Mouse (Mus musculus) neutrophil, adult 59 days (primary cell): ENCODE measurements around the gene Gm21818. TPM values are rescaled to one million over a fixed set of nuclear protein-coding genes. Genes with fewer than 3 reads are reported as not detected.

Experiments
- total RNA-seq, 2 experiments: library from RNA; stranded (reverse); gene quantifications; 1 replicate in 1 of 2; 2 replicates in 1 of 2; pipeline ENCODE4 v1.2.4; 2023

Gm21818 gene
- not detected for total RNA-seq

DNA sequence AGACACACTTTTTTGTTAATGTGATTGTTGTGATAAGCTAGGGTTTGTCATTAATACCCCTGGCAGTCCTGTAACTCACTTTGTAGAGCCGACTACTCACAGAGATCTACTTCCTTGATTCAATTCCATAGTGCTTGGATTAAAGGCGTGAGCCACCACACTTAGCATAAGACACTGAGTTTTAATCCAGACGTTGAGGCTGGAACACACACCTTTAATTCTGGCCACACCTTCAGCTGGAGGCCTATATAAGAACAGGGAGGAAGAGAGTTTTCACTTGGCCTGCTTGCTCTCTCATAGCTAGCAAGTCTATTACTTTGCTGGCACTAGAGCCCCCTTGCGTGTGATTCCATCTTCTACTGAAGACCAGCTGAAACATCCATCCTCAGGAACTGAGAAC is at the start of gene Gm21818:
Gene Gm21818, plus strand, starts transcription at position 301 of the 400 bp plus-strand sequence.

DNA sequence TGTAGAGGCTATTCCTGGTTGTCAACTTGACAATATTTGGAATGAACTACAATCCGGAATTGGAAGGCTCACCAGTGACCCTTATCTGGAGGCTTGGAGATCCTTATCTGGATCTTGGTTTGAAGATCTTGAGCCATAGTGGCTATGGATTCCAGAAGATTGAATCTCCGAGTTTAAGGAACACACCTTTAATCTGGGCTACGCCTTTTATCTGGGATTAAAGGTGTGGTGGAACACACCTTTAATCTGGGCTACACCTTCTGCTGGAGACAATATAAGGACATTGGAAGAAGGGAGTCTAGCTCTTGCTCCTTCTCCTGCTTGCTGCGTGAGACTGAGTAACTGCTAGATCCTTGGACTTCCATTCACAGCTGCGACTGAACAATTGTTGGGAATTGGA is 32.3 kb upstream of the Gm21818 start, which contains the start of gene Gm20767:
Gene Gm20767, plus strand, starts transcription at position 301 of the 400 bp plus-strand sequence.

DNA sequence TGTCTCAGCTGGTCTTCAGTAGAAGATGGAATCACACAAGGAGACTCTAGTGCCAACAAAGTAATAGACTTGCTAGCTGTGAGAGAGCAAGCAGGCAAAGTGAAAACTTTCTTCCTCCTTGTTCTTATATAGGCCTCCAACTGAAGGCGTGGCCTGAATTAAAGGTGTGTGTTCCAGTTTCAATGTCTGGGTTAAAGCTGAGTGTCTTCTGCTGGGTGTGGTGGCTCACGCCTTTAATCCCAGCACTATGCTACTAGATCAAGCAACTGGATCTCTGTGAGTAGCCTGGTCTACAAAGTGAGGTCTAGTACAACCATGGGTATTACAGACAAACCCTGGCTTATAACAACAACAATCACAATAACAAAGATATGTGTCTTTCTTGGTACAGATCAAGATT is 43.6 kb downstream of the Gm21818 start, which contains the start of gene Gm21762:
Gene Gm21762, minus strand, starts transcription at position 101 of the 400 bp plus-strand sequence.

Other genes with a start within 250 kb of the Gm21818 start
- not detected for gene Gm21761, start 243.2 kb upstream of the Gm21818 start, total RNA-seq
- gene B020031M17Rik, start 221.6 kb upstream of the Gm21818 start, total RNA-seq, result not detected
- 1 to 10 TPM; 3.7 to 8.5 TPM for gene Gm36079, start 145.4 kb upstream of the Gm21818 start, total RNA-seq
- gene Gm21188, start 120.2 kb upstream of the Gm21818 start, total RNA-seq, result 10 to 100 TPM; 62.1 TPM
- not detected for gene Gm20767, start 32.2 kb upstream of the Gm21818 start, total RNA-seq
- gene Gm21762, start 43.5 kb downstream of the Gm21818 start, total RNA-seq, result not detected
- not detected for gene Gm21731, start 66.7 kb downstream of the Gm21818 start, total RNA-seq
- gene AF067061, start 90.7 kb downstream of the Gm21818 start, total RNA-seq, result not detected
- 1 to 10 TPM; 1.3 to 2.7 TPM for gene BC147527, start 128.0 kb downstream of the Gm21818 start, total RNA-seq
- gene Tcstv3, start 144.4 kb downstream of the Gm21818 start, total RNA-seq, result not detected